Mouse (Mus musculus): ENCODE data around the gene Dnajc4. TPM values are rescaled to one million over a fixed set of nuclear protein-coding genes. Genes with fewer than 3 reads are reported as not detected.
A peak's percentile ranks its signal among the peaks of the same experiment; 100 is the strongest.
"Not testable (repeated sequence)": the region's sequence is repeated elsewhere in the genome, so short reads cannot be mapped to it uniquely, and the experiment has no call there.

Dnajc4 gene
- polyA plus RNA-seq, 1 experiment from 2014 or later: 18.6 TPM

DNA sequence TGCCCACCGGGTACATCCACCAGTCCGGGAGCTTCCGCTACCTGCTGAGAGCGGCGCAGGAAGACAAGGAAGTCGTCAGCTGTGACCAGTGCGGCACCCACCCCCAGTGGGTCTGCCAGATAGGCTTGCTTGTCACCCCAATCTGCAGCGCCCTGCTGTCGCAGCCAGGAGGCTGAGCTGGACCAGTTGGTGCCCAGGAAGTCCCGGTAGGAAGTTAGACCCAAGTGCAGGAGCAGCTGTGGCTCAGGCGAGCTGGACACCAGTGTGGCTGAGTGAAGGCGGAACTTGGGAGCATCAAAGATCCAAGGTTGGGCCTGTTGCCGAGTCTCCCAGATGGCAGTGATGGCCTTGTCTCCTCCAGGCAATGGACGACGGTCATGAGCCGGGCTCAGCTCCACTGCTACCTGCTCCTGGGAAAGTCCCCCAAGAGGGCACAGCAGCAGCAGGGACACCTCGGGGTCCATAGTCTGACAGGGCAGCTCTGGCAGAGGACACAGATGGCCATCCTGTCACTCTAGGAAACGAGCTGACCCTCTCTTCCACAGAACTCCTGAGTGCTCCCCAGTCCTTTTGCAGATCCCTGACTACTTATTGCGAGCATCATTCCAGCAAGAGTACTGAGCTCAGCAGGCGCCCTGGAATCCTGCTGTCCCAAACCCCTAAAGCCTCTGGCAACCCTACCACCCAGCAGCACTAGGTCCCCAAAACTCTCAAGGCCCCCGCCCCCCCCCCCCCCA, 3.1 kb upstream of the Dnajc4 start:
- Histone ChIP-seq H3K27ac (ENCODE audit: low read depth) (no peak overlapping the region), H3K9me3 (ENCODE audit: low read depth, low read length) (no peaks in the 10 kb centered on the region), H3K9ac (peak overlapping the region; percentile 68), H3K27me3 (ENCODE audit: insufficient read depth, low read length) (0 out of 2 replicates have a peak, but pooled peaks cover 2% of the 10 kb centered on the region), H3K4me3 (ENCODE audit: low read depth, low read length) (peak overlapping the region; percentile 55), H3K4me1 (ENCODE audit: insufficient read depth) (peaks cover 18% of the 10 kb centered on the region), H3K36me3 (ENCODE audit: insufficient read depth) (peaks cover 20% of the 10 kb centered on the region), H3K4me2 (peak overlapping the region; percentile 92)
- 39% methylated on average over 20 of the region's 21 CpGs for WGBS
- TF ChIP-seq CTCF (IDR thresholded peaks at IDR 0.05; ENCODE audit: low read depth): no peak
- DNase-seq (no peak), ATAC-seq (ENCODE audit: insufficient read depth) (no peak)

DNA sequence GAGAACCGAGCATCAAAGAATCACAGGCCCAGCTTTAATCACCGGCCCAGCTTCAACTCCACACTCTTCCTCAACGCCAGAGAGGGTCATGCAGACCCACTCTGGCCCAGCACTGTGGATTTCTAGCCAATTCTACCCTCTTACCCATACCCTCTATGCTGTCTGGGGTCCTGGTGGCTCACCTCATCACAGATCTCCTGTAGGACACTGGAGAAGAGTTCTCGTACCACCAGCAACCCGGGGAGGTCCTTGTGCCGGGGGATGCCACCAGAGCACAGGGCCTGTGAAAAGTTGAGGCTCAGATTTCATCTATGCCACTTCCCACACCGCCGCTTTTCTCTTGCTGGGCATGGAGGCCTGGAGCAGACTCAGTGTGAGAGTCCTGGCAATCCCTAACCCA, 2.1 kb upstream of the Dnajc4 start:
- H3K27me3 ChIP-seq (ENCODE audit: insufficient read depth, low read length): 0 out of 2 replicates have a peak, but pooled peaks cover 2% of the 10 kb centered on the region
- ATAC-seq (ENCODE audit: insufficient read depth): no peak
- peaks cover 18% of the 10 kb centered on the region for H3K4me1 ChIP-seq (ENCODE audit: insufficient read depth)
- H3K4me2 ChIP-seq: peak overlapping the region; percentile 92; the same call in 1 of the 2 replicates
- no peak overlapping the region for H3K27ac ChIP-seq (ENCODE audit: low read depth)
- TF ChIP-seq CTCF (IDR thresholded peaks at IDR 0.05; ENCODE audit: low read depth): no peak
- H3K4me3 ChIP-seq (ENCODE audit: low read depth, low read length): no peak overlapping the region
- peaks cover 11% of the 10 kb centered on the region for H3K36me3 ChIP-seq (ENCODE audit: insufficient read depth)
- H3K9ac ChIP-seq: no peak overlapping the region
- WGBS: 77% methylated on average over 8 of the region's 8 CpGs
- H3K9me3 ChIP-seq (ENCODE audit: low read depth, low read length): no peaks in the 10 kb centered on the region
- DNase-seq: no peak

DNA sequence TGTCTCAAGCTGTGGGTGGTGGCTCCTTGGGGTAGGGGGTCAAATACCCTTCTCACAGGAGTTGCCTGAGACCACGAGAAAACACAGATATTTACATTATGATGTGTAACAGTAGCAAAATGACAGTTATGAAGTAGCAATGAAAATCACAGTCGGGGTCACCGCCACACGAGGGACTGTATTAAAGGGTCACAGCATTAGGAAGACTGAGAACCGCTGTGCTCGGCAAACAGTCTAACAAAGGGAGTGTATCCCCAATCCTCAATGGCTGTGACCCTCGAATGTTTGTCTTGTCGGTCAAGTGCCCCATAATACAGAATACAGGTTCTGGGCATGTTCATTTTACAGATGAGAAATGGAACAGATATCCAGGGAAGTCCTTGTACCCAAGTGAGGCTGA, 1.6 kb upstream of the Dnajc4 start:
- DNase-seq: no peak
- Histone ChIP-seq H3K27ac (ENCODE audit: low read depth) (no peak overlapping the region), H3K4me2 (no peak overlapping the region), H3K9me3 (ENCODE audit: low read depth, low read length) (no peaks in the 10 kb centered on the region), H3K27me3 (ENCODE audit: insufficient read depth, low read length) (0 out of 2 replicates have a peak, but pooled peaks cover 2% of the 10 kb centered on the region), H3K36me3 (ENCODE audit: insufficient read depth) (peaks cover 6% of the 10 kb centered on the region), H3K4me3 (ENCODE audit: low read depth, low read length) (no peak overlapping the region), H3K4me1 (ENCODE audit: insufficient read depth) (peaks cover 18% of the 10 kb centered on the region), H3K9ac (no peak overlapping the region)
- ATAC-seq (ENCODE audit: insufficient read depth): no peak
- no peak for TF ChIP-seq CTCF (IDR thresholded peaks at IDR 0.05; ENCODE audit: low read depth)
- WGBS: 65% methylated on average over 8 of the region's 8 CpGs

DNA sequence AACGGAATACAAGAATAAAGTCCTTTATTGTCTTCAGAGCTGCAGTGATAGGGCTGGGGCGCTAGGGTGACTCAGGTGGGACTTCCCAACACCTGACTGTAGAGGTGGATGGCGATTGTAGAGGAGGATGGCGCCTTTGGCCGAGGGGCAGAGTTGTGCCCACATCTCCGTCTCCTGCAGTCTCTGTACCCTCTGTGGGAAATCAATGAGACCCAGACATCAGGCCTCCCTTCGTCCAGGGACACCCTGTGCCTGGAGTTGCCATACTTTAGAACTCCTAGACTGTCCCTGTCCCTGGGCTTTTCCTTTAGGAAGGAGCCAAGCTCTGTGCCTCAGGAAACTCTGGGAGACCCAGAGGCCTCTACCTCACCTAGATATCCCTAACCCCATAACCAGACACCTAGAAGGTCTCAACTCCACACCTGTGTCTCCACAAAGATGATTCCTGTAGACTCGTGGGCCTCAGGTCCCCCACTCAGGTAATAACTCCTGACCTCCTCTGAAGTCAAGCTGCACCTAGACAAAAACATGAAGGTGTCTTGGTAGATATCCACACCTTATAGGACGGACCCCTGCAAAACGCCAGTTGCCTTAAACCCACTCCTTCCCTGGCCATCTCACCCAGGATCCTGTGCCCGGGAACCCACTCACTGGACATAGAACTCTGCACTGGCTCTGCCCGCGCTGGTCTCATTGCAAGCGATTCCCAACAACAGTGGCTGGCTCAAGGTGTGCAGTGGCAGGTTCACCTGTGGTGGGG, 819 bp upstream of the Dnajc4 start:
- ATAC-seq (ENCODE audit: insufficient read depth): no peak
- peak; percentile 15; the same call in 1 of the 2 replicates for TF ChIP-seq CTCF (IDR thresholded peaks at IDR 0.05; ENCODE audit: low read depth)
- peak overlapping the region; percentile 58 for H3K4me3 ChIP-seq (ENCODE audit: low read depth, low read length)
- peak overlapping the region; percentile 69; the same call in 1 of the 2 replicates for H3K27ac ChIP-seq (ENCODE audit: low read depth)
- peak overlapping the region; percentile 91 for H3K4me2 ChIP-seq
- WGBS: 58% methylated on average over 14 of the region's 14 CpGs
- H3K9me3 ChIP-seq (ENCODE audit: low read depth, low read length): no peaks in the 10 kb centered on the region
- DNase-seq: no peak
- H3K27me3 ChIP-seq (ENCODE audit: insufficient read depth, low read length): 0 out of 2 replicates have a peak, but pooled peaks cover 2% of the 10 kb centered on the region
- peaks cover 18% of the 10 kb centered on the region for H3K4me1 ChIP-seq (ENCODE audit: insufficient read depth)
- no peaks in the 10 kb centered on the region for H3K36me3 ChIP-seq (ENCODE audit: insufficient read depth)
- peak overlapping the region; percentile 54 for H3K9ac ChIP-seq

- 90% methylated on average over 6 of the region's 6 CpGs for WGBS
- H3K4me3 ChIP-seq (ENCODE audit: low read depth, low read length): not testable (repeated sequence)
Measured at GRCm38 (mm10) chr19:6991166-6991565, 1.2 kb downstream of the Dnajc4 start.

GRCm38 (mm10) chr19:6990712-6991111, 1.7 kb downstream of the Dnajc4 start:
- no peak for DNase-seq
- Histone ChIP-seq H3K4me1 (ENCODE audit: insufficient read depth) (peaks cover 12% of the 10 kb centered on the region), H3K4me2 (no peak overlapping the region), H3K4me3 (ENCODE audit: low read depth, low read length) (no peak overlapping the region), H3K9ac (no peak overlapping the region; the same call in 1 of the 2 replicates), H3K27ac (ENCODE audit: low read depth) (no peak overlapping the region), H3K36me3 (ENCODE audit: insufficient read depth) (0 out of 2 replicates have a peak, but pooled peaks cover 2% of the 10 kb centered on the region), H3K9me3 (ENCODE audit: low read depth, low read length) (no peaks in the 10 kb centered on the region), H3K27me3 (ENCODE audit: insufficient read depth, low read length) (0 out of 2 replicates have a peak, but pooled peaks cover 2% of the 10 kb centered on the region)
- 87% methylated on average over 6 of the region's 6 CpGs for WGBS
- TF ChIP-seq CTCF (IDR thresholded peaks at IDR 0.05; ENCODE audit: low read depth): no peak
- ATAC-seq (ENCODE audit: insufficient read depth): no peak

More at GRCm38 (mm10) chr19:6991166-6991565, 1.2 kb downstream of the Dnajc4 start:
- not testable (repeated sequence) for H3K9me3 ChIP-seq (ENCODE audit: low read depth, low read length); H3K4me2 ChIP-seq; DNase-seq; H3K36me3 ChIP-seq (ENCODE audit: insufficient read depth); H3K9ac ChIP-seq; ATAC-seq (ENCODE audit: insufficient read depth); H3K27ac ChIP-seq (ENCODE audit: low read depth); H3K27me3 ChIP-seq (ENCODE audit: insufficient read depth, low read length)
- peaks cover 12% of the 10 kb centered on the region for H3K4me1 ChIP-seq (ENCODE audit: insufficient read depth)

DNA sequence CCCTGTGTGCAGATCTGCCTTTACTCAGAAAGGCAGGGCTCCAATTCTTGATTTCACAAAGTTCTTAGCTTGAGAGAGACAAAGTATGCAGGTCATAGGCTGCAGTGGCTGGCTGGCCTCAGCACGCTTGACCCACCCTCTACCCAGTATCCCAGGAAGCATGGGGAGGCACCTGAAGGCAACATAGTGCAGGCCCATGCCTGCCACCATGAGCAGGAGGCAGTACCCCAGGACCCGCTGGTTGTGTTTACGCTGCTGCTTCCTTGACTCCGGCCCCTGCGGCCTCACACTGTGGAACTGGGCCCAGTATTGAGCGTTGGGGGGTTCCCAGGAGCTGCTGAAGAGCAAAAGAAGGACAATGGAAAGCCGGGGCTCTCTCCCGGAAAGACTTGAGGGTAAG, 3.1 kb downstream of the Dnajc4 start:
- no peak for TF ChIP-seq CTCF (IDR thresholded peaks at IDR 0.05; ENCODE audit: low read depth)
- Histone ChIP-seq H3K27ac (ENCODE audit: low read depth) (no peak overlapping the region), H3K4me3 (ENCODE audit: low read depth, low read length) (no peak overlapping the region)

More for the DNA sequence above, 3.1 kb downstream of the Dnajc4 start:
- H3K9me3 ChIP-seq (ENCODE audit: low read depth, low read length): no peaks in the 10 kb centered on the region
- WGBS: 79% methylated on average over 8 of the region's 8 CpGs
- 0 out of 2 replicates have a peak, but pooled peaks cover 2% of the 10 kb centered on the region for H3K27me3 ChIP-seq (ENCODE audit: insufficient read depth, low read length)
- peaks cover 14% of the 10 kb centered on the region for H3K36me3 ChIP-seq (ENCODE audit: insufficient read depth)
- no peak for ATAC-seq (ENCODE audit: insufficient read depth)
- no peak for DNase-seq
- H3K4me1 ChIP-seq (ENCODE audit: insufficient read depth): peaks cover 5% of the 10 kb centered on the region
- no peak overlapping the region for H3K4me2 ChIP-seq
- H3K9ac ChIP-seq: no peak overlapping the region
